In the genomic region with DNA sequence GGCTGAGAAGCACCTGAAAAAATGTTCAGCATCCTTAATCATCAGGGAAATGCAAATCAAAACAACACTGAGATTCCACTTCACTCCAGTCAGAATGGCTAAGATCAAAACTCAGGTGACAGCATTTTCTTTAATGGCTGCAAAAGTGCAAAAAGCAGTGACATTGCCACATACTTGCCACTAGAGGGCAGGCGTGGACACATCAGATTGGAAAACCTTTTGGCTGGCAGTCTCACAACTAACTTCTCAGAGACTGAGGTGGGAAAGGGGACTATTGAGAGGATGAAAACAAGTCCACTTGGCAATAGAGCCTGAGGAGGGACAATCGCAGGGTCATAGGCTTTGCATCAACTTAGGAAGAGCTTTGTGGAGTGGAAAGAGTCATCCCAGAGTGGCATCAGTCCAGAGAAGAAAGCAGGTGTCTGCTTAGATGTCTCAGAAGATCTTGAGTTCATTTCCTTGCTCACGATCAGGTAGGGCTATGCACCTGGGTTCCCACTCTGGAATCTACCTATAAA, we compare ENCODE assay signal across 8 mouse cellular contexts. TPM values are rescaled to one million over a fixed set of nuclear protein-coding genes. Genes with fewer than 3 reads are reported as not detected.
DNase-seq lines count a peak whose midpoint lies in the region; ATAC-seq and TF ChIP-seq lines count a peak whose summit lies in the region.

No protein-coding gene starts in this region.

- peak; percentile 74 for TF ChIP-seq CTCF in cerebellum, adult 2 months (IDR thresholded peaks at IDR 0.05; ENCODE audit: borderline replicate concordance, insufficient read depth, low read depth, low read length)

- TF ChIP-seq POLR2A in cerebellum, adult 2 months (IDR thresholded peaks at IDR 0.05; ENCODE audit: borderline replicate concordance, insufficient read depth, low read length): no peak

- H3K9ac ChIP-seq in forebrain, embryonic 11.5 days (ENCODE audit: low read length): no peak overlapping the region
- no peak overlapping the region for H3K9ac ChIP-seq in forebrain, embryonic 12.5 days
- no peak overlapping the region for H3K9ac ChIP-seq in neural tube, embryonic 15.5 days (replicated peaks)
- H3K9ac ChIP-seq in hindbrain, embryonic 16.5 days (ENCODE audit: low read depth, low read length): no peak overlapping the region

- H3K4me3 ChIP-seq in forebrain, embryonic 11.5 days (ENCODE audit: low read depth, low read length): no peak overlapping the region
- no peak overlapping the region for H3K4me3 ChIP-seq in forebrain, embryonic 12.5 days (replicated peaks)
- H3K4me3 ChIP-seq in neural tube, embryonic 15.5 days (replicated peaks): no peak overlapping the region
- H3K4me3 ChIP-seq in cerebellum, adult 2 months (replicated peaks; ENCODE audit: insufficient read depth, low read depth, low read length): no peak overlapping the region
- H3K4me3 ChIP-seq in hindbrain, embryonic 16.5 days (ENCODE audit: low read length): no peak overlapping the region

- 37% methylated on average over 3 of the region's 3 CpGs for WGBS in forebrain, embryonic 11.5 days
- 50% methylated on average over 3 of the region's 3 CpGs for WGBS in forebrain, embryonic 12.5 days
- WGBS in neural tube, embryonic 15.5 days: 42% methylated on average over 3 of the region's 3 CpGs
- WGBS in cerebellum, adult 2 months: 37% methylated on average over 3 of the region's 3 CpGs
- WGBS in hindbrain, embryonic 16.5 days: 43% methylated on average over 3 of the region's 3 CpGs

- H3K27me3 ChIP-seq in forebrain, embryonic 11.5 days (ENCODE audit: control insufficient read depth, insufficient read depth, low read length): no peaks in the 10 kb centered on the region
- no peaks in the 10 kb centered on the region for H3K27me3 ChIP-seq in forebrain, embryonic 12.5 days
- H3K27me3 ChIP-seq in neural tube, embryonic 15.5 days (replicated peaks): no peaks in the 10 kb centered on the region
- H3K27me3 ChIP-seq in cerebellum, adult 2 months (ENCODE audit: control insufficient read depth, insufficient read depth, low read length): no peaks in the 10 kb centered on the region
- H3K27me3 ChIP-seq in hindbrain, embryonic 16.5 days (replicated peaks; ENCODE audit: control insufficient read depth, insufficient read depth, low read length): no peaks in the 10 kb centered on the region

- H3K9me3 ChIP-seq in forebrain, embryonic 11.5 days (ENCODE audit: control insufficient read depth, low read length): no peaks in the 10 kb centered on the region
- H3K9me3 ChIP-seq in forebrain, embryonic 12.5 days: no peaks in the 10 kb centered on the region
- no peaks in the 10 kb centered on the region for H3K9me3 ChIP-seq in neural tube, embryonic 15.5 days (replicated peaks)
- no peaks in the 10 kb centered on the region for H3K9me3 ChIP-seq in hindbrain, embryonic 16.5 days (ENCODE audit: control insufficient read depth, low read length)

- H3K27ac ChIP-seq in forebrain, embryonic 11.5 days (ENCODE audit: low read depth, low read length): no peak overlapping the region
- no peak overlapping the region for H3K27ac ChIP-seq in forebrain, embryonic 12.5 days
- no peak overlapping the region for H3K27ac ChIP-seq in neural tube, embryonic 15.5 days (replicated peaks)
- H3K27ac ChIP-seq in cerebellum, adult 2 months (ENCODE audit: insufficient read depth, low read length): no peak overlapping the region
- no peak overlapping the region for H3K27ac ChIP-seq in hindbrain, embryonic 16.5 days (ENCODE audit: low read depth, low read length)

- H3K36me3 ChIP-seq in forebrain, embryonic 11.5 days (ENCODE audit: control insufficient read depth, insufficient read depth, low read length): no peaks in the 10 kb centered on the region
- no peaks in the 10 kb centered on the region for H3K36me3 ChIP-seq in forebrain, embryonic 12.5 days (replicated peaks)
- 0 out of 2 replicates have a peak, but pooled peaks cover 4% of the 10 kb centered on the region for H3K36me3 ChIP-seq in neural tube, embryonic 15.5 days
- H3K36me3 ChIP-seq in hindbrain, embryonic 16.5 days (ENCODE audit: control insufficient read depth, insufficient read depth, low read length): 0 out of 2 replicates have a peak, but pooled peaks cover 2% of the 10 kb centered on the region

- ATAC-seq in forebrain, embryonic 11.5 days (replicated peaks; ENCODE audit: low FRiP score): no peak
- no peak for ATAC-seq in forebrain, embryonic 12.5 days (ENCODE audit: low FRiP score)
- ATAC-seq in neural tube, embryonic 15.5 days (ENCODE audit: low FRiP score): no peak; the same call in 1 of the 2 replicates
- ATAC-seq in hindbrain, embryonic 16.5 days: peak; percentile 56
- ATAC-seq in inflammation-experienced regulatory T-cells, adult 6 months: no peak

- no peak overlapping the region for H3K4me2 ChIP-seq in forebrain, embryonic 11.5 days (ENCODE audit: low read depth, low read length, severe bottlenecking)
- no peak overlapping the region for H3K4me2 ChIP-seq in forebrain, embryonic 12.5 days
- H3K4me2 ChIP-seq in neural tube, embryonic 15.5 days: no peak overlapping the region
- H3K4me2 ChIP-seq in hindbrain, embryonic 16.5 days (ENCODE audit: low read length): no peak overlapping the region

- DNase-seq in forebrain, embryonic 11.5 days (ENCODE audit: low spot score): peak; percentile 66
- DNase-seq in neural tube, embryonic 10.5 days (ENCODE audit: extremely low spot score, low spot score): peak; percentile 50
- DNase-seq in cerebellum, adult 2 months: peak; percentile 41 to 55
- DNase-seq in mesoderm, embryonic 11.5 days (ENCODE audit: low read depth, low spot score): peak; percentile 77

- no peaks in the 10 kb centered on the region for H3K4me1 ChIP-seq in forebrain, embryonic 11.5 days (replicated peaks; ENCODE audit: control insufficient read depth, insufficient read depth, low read length)
- no peaks in the 10 kb centered on the region for H3K4me1 ChIP-seq in forebrain, embryonic 12.5 days
- no peaks in the 10 kb centered on the region for H3K4me1 ChIP-seq in neural tube, embryonic 15.5 days
- peaks cover 4% of the 10 kb centered on the region for H3K4me1 ChIP-seq in cerebellum, adult 2 months (ENCODE audit: control insufficient read depth, insufficient read depth, low read length)
- no peaks in the 10 kb centered on the region for H3K4me1 ChIP-seq in hindbrain, embryonic 16.5 days (ENCODE audit: control insufficient read depth, insufficient read depth, low read depth, low read length)

RNA-seq across cellular contexts. Expression of a gene that starts 25.0 kb away (rescaled TPM):
- polyA plus RNA-seq in forebrain, embryonic 11.5 days (2014; fragmentation: Nextera tagmentation; extraction: Ambion mirVana): 6.9 and 7.1 TPM in 2 replicates
- 9.2 and 9.6 TPM in 2 replicates for polyA plus RNA-seq in forebrain, embryonic 12.5 days (2016; fragmentation: Nextera tagmentation; extraction: Ambion mirVana)
- polyA plus RNA-seq in neural tube, embryonic 15.5 days (2015; fragmentation: Nextera tagmentation; extraction: Ambion mirVana): 24.4 and 29.0 TPM in 2 replicates
- polyA plus RNA-seq in cerebellum, adult 2 months (2012; rRNA removed): 9.5 and 10.6 TPM in 2 replicates
- polyA plus RNA-seq in hindbrain, embryonic 16.5 days (2015; fragmentation: Nextera tagmentation; extraction: Ambion mirVana): 29.9 and 31.3 TPM in 2 replicates
- polyA plus RNA-seq in inflammation-experienced regulatory T-cells, adult 6 months (2017; shearing (Covaris generic)): not detected
